In genomic region chr4:42916617-42917401, GRCm38 (mm10) we compare ENCODE assay signal across 8 mouse cellular contexts. TPM values are rescaled to one million over a fixed set of nuclear protein-coding genes. Genes with fewer than 3 reads are reported as not detected.
A peak's percentile ranks its signal among the peaks of the same experiment; 100 is the strongest.
DNase-seq lines count a peak whose midpoint lies in the region; ATAC-seq lines count a peak whose summit lies in the region.

Phf24 (plus strand) TSS chr4:42916660.

- 0 out of 2 replicates have a peak, but pooled peaks cover 2% of the 10 kb centered on the region for H3K9me3 ChIP-seq in heart, embryonic 12.5 days (replicated peaks)
- no peaks in the 10 kb centered on the region for H3K9me3 ChIP-seq in liver, embryonic 16.5 days (replicated peaks; ENCODE audit: control insufficient read depth, low read length)

- no peaks in the 10 kb centered on the region for H3K36me3 ChIP-seq in heart, embryonic 12.5 days
- no peaks in the 10 kb centered on the region for H3K36me3 ChIP-seq in liver, embryonic 16.5 days (ENCODE audit: control insufficient read depth, insufficient read depth)

- peak within 1 kb of the TSS; percentile 82 for H3K9ac ChIP-seq in heart, embryonic 12.5 days
- H3K9ac ChIP-seq in liver, embryonic 16.5 days (ENCODE audit: low read depth, low read length) = peak within 1 kb of the TSS; percentile 38; the same call in 1 of the 2 replicates

- H3K4me2 ChIP-seq in heart, embryonic 12.5 days = peak within 1 kb of the TSS; percentile 87
- peak within 1 kb of the TSS; percentile 61 for H3K4me2 ChIP-seq in liver, embryonic 16.5 days (ENCODE audit: low read depth, low read length)

- 11% methylated on average over 82 of the region's 90 CpGs for WGBS in heart, embryonic 12.5 days
- WGBS in liver, embryonic 16.5 days (ENCODE audit: insufficient replicate concordance) = 2% methylated on average over 40 of the region's 90 CpGs

- DNase-seq in ovary, postnatal 36 days (ENCODE audit: low spot score) = peak; percentile 46
- DNase-seq in ovary, adult 18-20 months (ENCODE audit: low spot score) = no peak
- peak; percentile 56 to 63 for DNase-seq in cerebellum, postnatal 10 days
- peak; percentile 45 to 66 for DNase-seq in kidney, postnatal 4 days
- peak; percentile 51 for DNase-seq in retina, postnatal 7 days (ENCODE audit: low read depth, low spot score)

- H3K4me3 ChIP-seq in heart, embryonic 12.5 days = peak within 1 kb of the TSS; percentile 66
- peak within 1 kb of the TSS; percentile 56 for H3K4me3 ChIP-seq in liver, embryonic 16.5 days (ENCODE audit: low read depth, low read length)

- 0 out of 2 replicates have a peak, but pooled peaks cover 4% of the 10 kb centered on the region for H3K4me1 ChIP-seq in heart, embryonic 12.5 days (replicated peaks)
- no peaks in the 10 kb centered on the region for H3K4me1 ChIP-seq in liver, embryonic 16.5 days (ENCODE audit: control insufficient read depth, low read depth, low read length)

- H3K27me3 ChIP-seq in heart, embryonic 12.5 days (replicated peaks) = peaks cover 68% of the 10 kb centered on the region
- H3K27me3 ChIP-seq in liver, embryonic 16.5 days (ENCODE audit: control insufficient read depth, insufficient read depth, low read depth, low read length) = peaks cover 57% of the 10 kb centered on the region

- H3K27ac ChIP-seq in heart, embryonic 12.5 days (ENCODE audit: poor library complexity, severe bottlenecking) = no peak within 1 kb of the TSS
- no peak within 1 kb of the TSS for H3K27ac ChIP-seq in liver, embryonic 16.5 days (ENCODE audit: low read length)

- peak; percentile 77 for ATAC-seq in heart, embryonic 12.5 days (ENCODE audit: insufficient number of reproducible peaks, low FRiP score)
- peak; percentile 35; the same call in 1 of the 2 replicates for ATAC-seq in liver, embryonic 16.5 days (ENCODE audit: low read depth)
- ATAC-seq in megakaryocyte-erythroid progenitor cell, adult 5-6 weeks (replicated peaks; ENCODE audit: low FRiP score, low TSS enrichment, poor library complexity, severe bottlenecking) = no peak

RNA-seq across cellular contexts. Expression of gene Phf24, which starts in this region (rescaled TPM):
- polyA plus RNA-seq in heart, embryonic 12.5 days (2016; fragmentation: Nextera tagmentation; extraction: Ambion mirVana) = 3.4 and 3.9 TPM in 2 replicates
- polyA plus RNA-seq in liver, embryonic 16.5 days (2015; fragmentation: Nextera tagmentation; extraction: Ambion mirVana) = 0.05 and 0.06 TPM in 2 replicates
- not detected in 2 replicates for total RNA-seq in megakaryocyte-erythroid progenitor cell, adult 5-6 weeks (2014; fragmentation: Nextera tagmentation)
- total RNA-seq in megakaryocyte-erythroid progenitor cell, adult 5-6 weeks (2017) = 0.08 TPM in 1 of 2 replicates, not detected in the other

Comparison
In these comparisons a context has a peak if more than half of its experiments do, and no peak if none do; other contexts are left out.
1. Peak in ATAC-seq, H3K4me3 ChIP-seq, H3K9ac ChIP-seq and H3K4me2 ChIP-seq in liver, embryonic 16.5 days; RNA of the gene not detected or under 1 TPM.